Mouse (Mus musculus) limb, embryonic 12.5 days (tissue): Measurements from ENCODE around the gene Grn. TPM values are rescaled to one million over a fixed set of nuclear protein-coding genes. Genes with fewer than 3 reads are reported as not detected.

Experiments used
- ATAC-seq: fragments of 200-750 bp; cut with Nextera tagmentation; 2 replicates; pipeline ENCODE4 v1.8.0; 2017; ENCODE audit warnings: low read depth, moderate TSS enrichment; ENCODE audit not compliant: insufficient number of reproducible peaks, insufficient read depth, low FRiP score, low TSS enrichment
- H3K27ac ChIP-seq: fragments of 300-500 bp; sonication (generic); 2 replicates; pipeline ENCODE4 v1.5.1; 2016; ENCODE audit warnings: mild to moderate bottlenecking, moderate library complexity
- H3K27me3 ChIP-seq: fragments of 300-500 bp; sonication (generic); 2 replicates; pipeline ENCODE4 v1.6.1; 2016; ENCODE audit warnings: mild to moderate bottlenecking, moderate library complexity
- H3K36me3 ChIP-seq: fragments of 300-500 bp; sonication (generic); 2 replicates; pipeline ENCODE4 v1.6.1; 2016; ENCODE audit warnings: mild to moderate bottlenecking, moderate library complexity
- H3K4me1 ChIP-seq: fragments of 300-500 bp; sonication (generic); replicated peaks from 2 replicates; pipeline ENCODE4 v1.6.1; 2016
- H3K4me2 ChIP-seq: fragments of 300-500 bp; sonication (generic); 2 replicates; pipeline ENCODE4 v1.6.1; 2016; ENCODE audit warnings: mild to moderate bottlenecking, moderate library complexity
- H3K4me3 ChIP-seq: fragments of 300-500 bp; sonication (generic); replicated peaks from 2 replicates; pipeline ENCODE4 v1.5.1; 2016; ENCODE audit warnings: mild to moderate bottlenecking
- H3K9ac ChIP-seq: fragments of 300-500 bp; sonication (generic); replicated peaks from 2 replicates; pipeline ENCODE4 v1.6.1; 2016; ENCODE audit warnings: mild to moderate bottlenecking, moderate library complexity
- H3K9me3 ChIP-seq: fragments of 300-500 bp; sonication (generic); 2 replicates; pipeline ENCODE4 v1.6.1; 2016; ENCODE audit warnings: mild to moderate bottlenecking, moderate library complexity
- WGBS: fragments of 180-500 bp; shearing (Covaris S2); methylation state at CpG from one replicate; pipeline ENCODE4 v1.1.7; 2016; 5-methylcytosine and 5-hydroxymethylcytosine counted together
- polyA plus RNA-seq: library from polyadenylated mRNA; unstranded; fragments of >200 nt; fragmentation: Nextera tagmentation; extraction: Ambion mirVana; gene quantifications from 2 replicates; pipeline ENCODE4 v1.2.1, GENCODE M21; 2016

The Grn gene
- polyA plus RNA-seq, 1 experiment from 2014 or later: 101 TPM

GRCm38 (mm10) chr11:102429551-102429950, 564 bp upstream of the Grn start:
- H3K4me1 ChIP-seq: peaks cover 26% of the 10 kb centered on the region
- H3K4me3 ChIP-seq: peak overlapping the region; percentile 65
- no peak for ATAC-seq
- peak overlapping the region; percentile 57 for H3K9ac ChIP-seq
- H3K27me3 ChIP-seq: 0 out of 2 replicates have a peak, but pooled peaks cover 3% of the 10 kb centered on the region
- 47% methylated on average over 3 of the region's 3 CpGs for WGBS
- no peak overlapping the region for H3K27ac ChIP-seq
- H3K9me3 ChIP-seq: no peaks in the 10 kb centered on the region
- peak overlapping the region; percentile 88 for H3K4me2 ChIP-seq
- H3K36me3 ChIP-seq: peaks cover 16% of the 10 kb centered on the region

DNA sequence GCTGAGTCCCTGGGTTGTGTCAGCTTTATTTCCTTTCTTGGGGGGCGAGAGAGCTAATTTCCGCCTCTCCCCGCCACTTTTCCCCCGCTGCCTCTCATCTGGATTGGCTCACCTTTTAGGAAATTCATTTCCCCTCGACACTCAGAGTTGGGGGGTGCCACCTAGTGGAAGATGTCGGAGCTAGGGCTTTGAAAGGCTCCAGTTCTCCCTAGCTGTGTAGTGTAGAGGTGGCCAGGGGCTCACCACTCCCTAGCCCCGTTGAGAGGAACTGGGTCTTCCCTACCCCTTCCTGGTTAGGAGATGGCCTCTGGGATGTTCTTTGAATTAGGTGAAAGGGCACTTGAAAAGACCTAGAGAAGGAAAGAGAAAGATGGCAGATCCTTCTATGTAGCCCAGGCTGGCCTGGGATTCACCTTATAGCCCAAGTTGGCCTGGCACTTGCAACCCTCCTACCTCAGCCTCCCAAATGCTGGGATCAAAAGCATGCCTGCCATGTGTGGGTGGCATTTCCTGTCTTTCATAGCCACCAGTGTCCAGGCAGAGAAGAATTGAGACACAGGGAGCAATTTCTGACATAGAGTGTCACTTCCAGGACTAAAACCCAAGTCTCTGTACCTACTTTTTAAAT, 1.0 kb downstream of the Grn start:
- 0 out of 2 replicates have a peak, but pooled peaks cover 3% of the 10 kb centered on the region for H3K27me3 ChIP-seq
- peak overlapping the region; percentile 65 for H3K9ac ChIP-seq
- H3K36me3 ChIP-seq: peaks cover 32% of the 10 kb centered on the region
- no peak for ATAC-seq
- WGBS: under 1% methylated on average over 7 of the region's 7 CpGs
- no peaks in the 10 kb centered on the region for H3K9me3 ChIP-seq
- peak overlapping the region; percentile 87 for H3K27ac ChIP-seq
- H3K4me3 ChIP-seq: peak overlapping the region; percentile 65
- H3K4me2 ChIP-seq: peak overlapping the region; percentile 88
- peaks cover 26% of the 10 kb centered on the region for H3K4me1 ChIP-seq

GRCm38 (mm10) chr11:102431728-102432114, 1.6 kb downstream of the Grn start:
- Histone ChIP-seq H3K9ac (no peak overlapping the region), H3K27ac (no peak overlapping the region), H3K9me3 (no peaks in the 10 kb centered on the region), H3K36me3 (peaks cover 38% of the 10 kb centered on the region), H3K27me3 (0 out of 2 replicates have a peak, but pooled peaks cover 3% of the 10 kb centered on the region), H3K4me3 (no peak overlapping the region), H3K4me1 (peaks cover 26% of the 10 kb centered on the region), H3K4me2 (peak overlapping the region; percentile 23; the same call in 1 of the 2 replicates)
- WGBS: 72% methylated on average over 3 of the region's 3 CpGs
- ATAC-seq: no peak

DNA sequence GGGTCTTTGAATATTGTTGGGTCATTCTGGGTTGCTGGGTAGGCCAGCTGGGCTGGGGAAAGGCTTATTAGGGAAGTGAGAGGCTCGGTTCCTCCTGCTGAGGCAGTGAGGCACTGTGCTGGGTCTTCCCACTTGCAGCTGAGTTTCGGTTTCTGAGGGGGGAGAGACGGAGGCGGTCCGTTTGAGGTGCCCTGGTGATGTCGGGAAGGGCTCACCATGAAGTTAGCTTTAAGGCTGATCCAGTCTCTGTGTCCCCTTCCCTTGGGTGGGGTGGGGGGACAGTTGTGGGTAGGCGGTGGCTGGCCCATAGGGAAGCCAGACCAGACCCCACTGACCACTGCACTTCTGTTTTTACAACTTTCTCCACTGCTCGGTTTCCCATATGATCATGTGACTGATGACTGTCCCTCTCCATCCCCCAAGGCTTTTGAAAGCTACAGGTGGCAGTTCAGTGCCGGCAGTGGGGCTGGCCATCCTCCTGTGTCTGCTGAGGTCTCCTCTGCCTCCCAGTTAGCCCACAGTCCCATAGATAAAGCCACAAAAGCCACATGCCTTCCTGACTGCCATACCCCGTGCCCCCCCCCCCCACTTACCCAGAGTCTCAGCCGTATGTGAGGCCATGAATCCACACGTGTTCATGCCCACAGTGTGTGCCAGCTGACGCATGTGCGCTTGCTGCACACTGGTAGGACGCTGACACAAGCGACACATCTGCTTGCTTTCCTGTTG, 2.2 kb downstream of the Grn start:
- Histone ChIP-seq H3K27ac (no peak overlapping the region), H3K9me3 (no peaks in the 10 kb centered on the region), H3K36me3 (peaks cover 43% of the 10 kb centered on the region), H3K4me3 (no peak overlapping the region), H3K4me1 (peaks cover 30% of the 10 kb centered on the region), H3K27me3 (0 out of 2 replicates have a peak, but pooled peaks cover 8% of the 10 kb centered on the region), H3K9ac (0 out of 2 replicates have a peak overlapping the region, but pooled peaks have one; percentile 31), H3K4me2 (peak overlapping the region; percentile 23; the same call in 1 of the 2 replicates)
- WGBS: 63% methylated on average over 15 of the region's 16 CpGs
- no peak for ATAC-seq

DNA sequence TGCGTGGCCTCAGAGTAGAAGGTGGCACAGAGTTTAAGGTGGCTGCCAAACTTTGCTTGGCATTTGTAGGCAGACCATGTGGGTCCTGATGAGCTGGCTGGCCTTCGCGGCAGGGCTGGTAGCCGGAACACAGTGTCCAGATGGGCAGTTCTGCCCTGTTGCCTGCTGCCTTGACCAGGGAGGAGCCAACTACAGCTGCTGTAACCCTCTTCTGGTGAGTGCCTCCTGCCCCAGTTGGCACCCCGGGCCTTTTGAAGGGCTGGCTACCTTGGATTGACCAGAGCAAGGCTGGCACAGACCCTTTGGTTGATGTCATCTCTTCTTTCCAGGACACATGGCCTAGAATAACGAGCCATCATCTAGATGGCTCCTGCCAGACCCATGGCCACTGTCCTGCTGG, 2.8 kb downstream of the Grn start:
- 89% methylated on average over 6 of the region's 6 CpGs for WGBS
- Histone ChIP-seq H3K9ac (no peak overlapping the region), H3K27ac (no peak overlapping the region), H3K27me3 (peaks cover 14% of the 10 kb centered on the region; the same call in 1 of the 2 replicates), H3K36me3 (peaks cover 48% of the 10 kb centered on the region), H3K4me2 (no peak overlapping the region), H3K4me1 (peaks cover 36% of the 10 kb centered on the region), H3K9me3 (no peaks in the 10 kb centered on the region), H3K4me3 (no peak overlapping the region)
- ATAC-seq: no peak

DNA sequence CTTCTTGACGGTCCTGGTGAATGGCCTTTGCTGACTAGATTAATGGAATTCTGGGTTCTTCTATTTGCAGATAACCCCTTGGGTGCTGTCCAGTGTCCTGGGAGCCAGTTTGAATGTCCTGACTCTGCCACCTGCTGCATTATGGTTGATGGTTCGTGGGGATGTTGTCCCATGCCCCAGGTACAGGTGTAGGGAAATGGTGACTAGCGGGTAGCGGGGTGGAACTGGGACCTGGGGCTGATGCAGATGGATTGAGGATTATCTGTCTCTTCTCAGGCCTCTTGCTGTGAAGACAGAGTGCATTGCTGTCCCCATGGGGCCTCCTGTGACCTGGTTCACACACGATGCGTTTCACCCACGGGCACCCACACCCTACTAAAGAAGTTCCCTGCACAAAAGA, 3.8 kb downstream of the Grn start:
- H3K9ac ChIP-seq: 0 out of 2 replicates have a peak overlapping the region, but pooled peaks have one; percentile 18
- H3K4me2 ChIP-seq: no peak overlapping the region
- WGBS: 90% methylated on average over 7 of the region's 7 CpGs
- H3K36me3 ChIP-seq: peaks cover 55% of the 10 kb centered on the region
- peaks cover 46% of the 10 kb centered on the region for H3K4me1 ChIP-seq
- no peak overlapping the region for H3K27ac ChIP-seq
- ATAC-seq: no peak
- no peaks in the 10 kb centered on the region for H3K9me3 ChIP-seq
- H3K4me3 ChIP-seq: no peak overlapping the region
- H3K27me3 ChIP-seq: peaks cover 21% of the 10 kb centered on the region; the same call in 1 of the 2 replicates

GRCm38 (mm10) chr11:102434406-102434805, 4.3 kb downstream of the Grn start:
- H3K4me3 ChIP-seq: no peak overlapping the region
- H3K9me3 ChIP-seq: no peaks in the 10 kb centered on the region
- H3K27ac ChIP-seq: no peak overlapping the region
- H3K9ac ChIP-seq: 0 out of 2 replicates have a peak overlapping the region, but pooled peaks have one; percentile 18
- WGBS: 14% methylated on average over 7 of the region's 7 CpGs
- peaks cover 46% of the 10 kb centered on the region for H3K4me1 ChIP-seq
- H3K27me3 ChIP-seq: peaks cover 26% of the 10 kb centered on the region
- peaks cover 61% of the 10 kb centered on the region for H3K36me3 ChIP-seq
- 0 out of 2 replicates have a peak, but pooled peaks have one; percentile 1 for ATAC-seq
- H3K4me2 ChIP-seq: no peak overlapping the region

- Histone ChIP-seq H3K4me3 (no peak overlapping the region), H3K27ac (no peak overlapping the region), H3K4me2 (no peak overlapping the region), H3K9ac (no peak overlapping the region), H3K9me3 (no peaks in the 10 kb centered on the region), H3K4me1 (peaks cover 40% of the 10 kb centered on the region), H3K36me3 (peaks cover 67% of the 10 kb centered on the region), H3K27me3 (peaks cover 33% of the 10 kb centered on the region)
- WGBS: 92% methylated on average over 11 of the region's 11 CpGs
- ATAC-seq: no peak
Measured at GRCm38 (mm10) chr11:102434816-102435705, 4.9 kb downstream of the Grn start.

DNA sequence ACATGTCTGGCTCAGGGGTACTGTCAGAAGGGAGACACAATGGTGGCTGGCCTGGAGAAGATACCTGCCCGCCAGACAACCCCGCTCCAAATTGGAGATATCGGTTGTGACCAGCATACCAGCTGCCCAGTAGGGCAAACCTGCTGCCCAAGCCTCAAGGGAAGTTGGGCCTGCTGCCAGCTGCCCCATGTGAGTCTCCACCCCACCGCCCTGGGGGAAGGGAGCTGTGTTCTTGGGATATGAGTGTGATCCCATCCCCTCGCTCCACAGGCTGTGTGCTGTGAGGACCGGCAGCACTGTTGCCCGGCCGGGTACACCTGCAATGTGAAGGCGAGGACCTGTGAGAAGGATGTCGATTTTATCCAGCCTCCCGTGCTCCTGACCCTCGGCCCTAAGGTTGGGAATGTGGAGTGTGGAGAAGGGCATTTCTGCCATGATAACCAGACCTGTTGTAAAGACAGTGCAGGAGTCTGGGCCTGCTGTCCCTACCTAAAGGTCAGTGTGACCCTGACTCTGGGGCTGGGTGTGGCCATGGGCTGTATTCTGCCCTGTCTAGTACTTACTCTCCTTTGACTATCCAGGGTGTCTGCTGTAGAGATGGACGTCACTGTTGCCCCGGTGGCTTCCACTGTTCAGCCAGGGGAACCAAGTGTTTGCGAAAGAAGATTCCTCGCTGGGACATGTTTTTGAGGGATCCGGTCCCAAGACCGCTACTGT, 5.8 kb downstream of the Grn start:
- H3K4me2 ChIP-seq: no peak overlapping the region
- no peak overlapping the region for H3K27ac ChIP-seq
- H3K9me3 ChIP-seq: no peaks in the 10 kb centered on the region
- H3K27me3 ChIP-seq: peaks cover 36% of the 10 kb centered on the region
- 0 out of 2 replicates have a peak overlapping the region, but pooled peaks have one; percentile 2 for H3K9ac ChIP-seq
- H3K4me3 ChIP-seq: no peak overlapping the region
- ATAC-seq: no peak
- H3K36me3 ChIP-seq: peaks cover 76% of the 10 kb centered on the region
- peaks cover 40% of the 10 kb centered on the region for H3K4me1 ChIP-seq
- WGBS: 94% methylated on average over 18 of the region's 18 CpGs

- peaks cover 36% of the 10 kb centered on the region for H3K27me3 ChIP-seq
- H3K4me2 ChIP-seq: no peak overlapping the region
- WGBS: 84% methylated on average over 10 of the region's 10 CpGs
- peaks cover 37% of the 10 kb centered on the region for H3K4me1 ChIP-seq
- no peak overlapping the region for H3K27ac ChIP-seq
- ATAC-seq: no peak
- no peak overlapping the region for H3K4me3 ChIP-seq
- H3K9ac ChIP-seq: no peak overlapping the region
- H3K9me3 ChIP-seq: no peaks in the 10 kb centered on the region
- H3K36me3 ChIP-seq: peaks cover 81% of the 10 kb centered on the region
Measured at GRCm38 (mm10) chr11:102436471-102436790, 6.3 kb downstream of the Grn start.
